Mouse (Mus musculus) fibroblast of lung, adult 2 months (primary cell): ENCODE measurements around the gene Ifna11.

Experiments
- DNase-seq: peaks from one replicate; pipeline ENCODE4 v3.0.0-alpha.2; 2011; ENCODE audit warnings: low read depth

Ifna11 gene

DNA sequence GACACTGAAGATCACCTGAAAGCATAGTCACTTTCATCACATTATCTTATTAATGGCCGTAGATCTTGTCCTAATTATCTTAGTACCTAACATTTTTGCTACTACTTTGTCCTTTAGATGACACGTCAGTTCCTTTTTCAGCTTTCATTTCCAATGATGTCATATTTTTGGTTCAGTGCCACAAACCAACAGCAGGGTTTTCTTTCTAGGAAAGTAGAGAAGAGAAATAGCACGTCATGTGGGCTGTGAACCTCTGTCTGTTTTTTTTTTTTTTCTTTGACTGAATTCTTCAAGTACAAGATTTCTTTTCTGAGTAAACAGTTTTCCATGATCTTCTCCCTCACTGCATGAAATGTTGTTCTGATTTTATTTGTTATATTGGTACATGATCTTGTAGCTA, 20.3 kb downstream of the Ifna11 start:
- DNase-seq: no peak

DNA sequence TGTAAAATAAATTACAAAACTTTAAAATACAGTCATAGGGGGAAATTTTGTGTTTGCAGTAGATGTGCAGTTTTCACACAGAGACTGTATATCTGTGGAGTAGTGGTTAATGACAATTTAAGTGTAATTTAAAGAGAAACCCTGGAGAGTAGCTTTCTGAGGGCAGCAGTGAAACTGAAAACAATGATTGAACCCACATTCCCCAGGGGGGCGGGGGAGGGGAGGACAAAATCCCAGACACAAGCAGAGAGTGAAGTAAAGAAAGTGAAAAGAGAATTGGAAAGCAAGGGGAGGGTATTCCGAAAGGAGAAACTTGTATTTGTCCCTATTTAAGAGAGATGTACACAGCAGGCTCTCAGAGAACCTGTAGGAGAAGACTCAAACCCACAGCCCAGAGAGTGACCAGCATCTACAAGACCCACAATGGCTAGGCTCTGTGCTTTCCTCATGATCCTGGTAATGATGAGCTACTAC, 21.7 kb downstream of the Ifna11 start, which contains the start of gene Ifna4:
Gene Ifna4, plus strand, starts transcription at position 424 of the 474 bp plus-strand sequence.
- DNase-seq: no peak

- peak; percentile 4 for DNase-seq
Measured at GRCm38 (mm10) chr4:88845334-88845733, 25.6 kb downstream of the Ifna11 start.

DNA sequence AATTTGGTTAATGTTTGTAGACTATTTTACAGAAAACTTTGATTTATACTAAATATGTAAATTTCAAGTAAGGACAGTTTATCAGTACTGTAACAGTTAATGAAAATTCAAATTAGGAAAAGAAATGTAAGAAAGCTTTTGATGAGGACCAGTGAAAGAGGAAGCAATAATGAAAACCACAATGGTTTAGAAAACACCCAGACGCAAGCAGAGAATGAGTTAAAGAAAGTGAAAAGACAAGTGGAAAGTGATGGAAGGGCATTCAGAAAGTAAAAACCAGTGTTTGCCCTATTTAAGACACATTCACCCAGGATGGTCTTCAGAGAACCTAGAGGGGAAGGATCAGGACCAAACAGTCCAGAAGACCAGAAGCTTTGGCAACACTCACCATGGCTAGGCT, 29.9 kb downstream of the Ifna11 start, which contains the start of gene Ifna1:
Gene Ifna1, plus strand, starts transcription at position 390 of the 400 bp plus-strand sequence.
- no peak for DNase-seq

GRCm38 (mm10) chr4:88851026-88851763, 31.4 kb downstream of the Ifna11 start:
- no peak for DNase-seq

GRCm38 (mm10) chr4:88859214-88859613, 39.5 kb downstream of the Ifna11 start:
- DNase-seq: no peak

DNA sequence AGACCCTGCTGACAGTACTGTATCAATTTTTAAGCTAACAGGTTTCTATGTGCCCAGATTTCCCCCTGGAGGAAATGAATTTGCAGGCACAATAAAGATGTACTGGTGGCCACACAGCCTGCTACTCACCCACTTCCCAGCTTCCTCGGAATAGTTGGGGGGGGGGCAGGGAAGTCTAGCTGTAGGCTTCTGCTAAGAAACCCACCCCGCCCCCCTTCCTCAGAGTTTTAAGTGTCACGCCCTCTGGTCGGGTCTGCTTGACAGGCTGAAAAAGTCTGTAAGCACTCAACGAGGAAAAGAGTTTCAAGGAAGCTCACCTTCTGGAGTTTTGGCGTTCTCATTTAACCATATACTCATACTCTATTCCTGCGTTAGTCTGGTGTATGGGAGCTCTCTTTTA, 43.5 kb downstream of the Ifna11 start:
- no peak for DNase-seq

DNA sequence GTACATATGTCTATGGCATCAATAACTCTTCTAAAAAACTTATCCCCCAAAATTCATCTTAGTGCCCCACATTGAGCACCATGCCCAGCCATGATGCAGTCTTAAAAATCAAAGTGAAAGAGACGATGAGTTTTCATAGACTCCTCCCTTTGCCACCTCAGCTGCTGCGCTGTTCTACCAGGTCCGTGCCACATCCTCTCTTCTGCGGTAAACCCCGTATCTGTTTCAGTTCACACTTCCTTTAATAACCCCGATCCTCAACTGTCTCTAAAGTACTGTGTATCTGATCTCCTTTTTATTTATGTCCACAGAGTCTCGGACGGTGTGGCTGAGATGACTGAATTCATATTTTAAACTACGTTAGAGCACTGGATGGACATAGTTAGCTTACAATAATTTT, 44.8 kb downstream of the Ifna11 start:
- DNase-seq: no peak

GRCm38 (mm10) chr4:88865011-88865569, 45.3 kb downstream of the Ifna11 start:
- DNase-seq: no peak

DNA sequence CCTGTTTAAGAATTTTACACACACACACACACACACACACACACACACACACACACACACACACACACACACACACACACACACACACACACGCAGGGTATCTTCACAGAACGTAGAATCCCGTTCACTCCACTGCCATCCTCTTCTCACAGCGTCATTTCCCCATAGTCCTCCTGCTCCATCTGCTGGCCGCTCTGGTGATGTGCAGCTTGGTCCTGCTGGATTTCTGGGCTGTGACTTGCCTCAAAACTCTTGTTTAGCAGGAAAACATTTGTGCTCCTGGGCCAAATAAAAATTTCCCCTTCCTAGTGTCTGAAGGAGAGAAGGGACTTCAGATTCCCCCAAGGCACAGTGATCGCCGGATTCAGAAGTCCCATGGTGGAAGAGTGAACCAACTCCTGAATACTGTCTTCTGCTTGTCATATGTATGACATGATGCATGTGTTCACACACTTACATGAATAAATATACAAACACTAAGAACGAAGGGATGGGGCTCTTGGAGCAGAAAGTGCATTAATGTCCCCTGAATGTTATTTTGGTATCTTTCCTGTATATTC, 47.7 kb downstream of the Ifna11 start:
- DNase-seq: peak; percentile 67

DNA sequence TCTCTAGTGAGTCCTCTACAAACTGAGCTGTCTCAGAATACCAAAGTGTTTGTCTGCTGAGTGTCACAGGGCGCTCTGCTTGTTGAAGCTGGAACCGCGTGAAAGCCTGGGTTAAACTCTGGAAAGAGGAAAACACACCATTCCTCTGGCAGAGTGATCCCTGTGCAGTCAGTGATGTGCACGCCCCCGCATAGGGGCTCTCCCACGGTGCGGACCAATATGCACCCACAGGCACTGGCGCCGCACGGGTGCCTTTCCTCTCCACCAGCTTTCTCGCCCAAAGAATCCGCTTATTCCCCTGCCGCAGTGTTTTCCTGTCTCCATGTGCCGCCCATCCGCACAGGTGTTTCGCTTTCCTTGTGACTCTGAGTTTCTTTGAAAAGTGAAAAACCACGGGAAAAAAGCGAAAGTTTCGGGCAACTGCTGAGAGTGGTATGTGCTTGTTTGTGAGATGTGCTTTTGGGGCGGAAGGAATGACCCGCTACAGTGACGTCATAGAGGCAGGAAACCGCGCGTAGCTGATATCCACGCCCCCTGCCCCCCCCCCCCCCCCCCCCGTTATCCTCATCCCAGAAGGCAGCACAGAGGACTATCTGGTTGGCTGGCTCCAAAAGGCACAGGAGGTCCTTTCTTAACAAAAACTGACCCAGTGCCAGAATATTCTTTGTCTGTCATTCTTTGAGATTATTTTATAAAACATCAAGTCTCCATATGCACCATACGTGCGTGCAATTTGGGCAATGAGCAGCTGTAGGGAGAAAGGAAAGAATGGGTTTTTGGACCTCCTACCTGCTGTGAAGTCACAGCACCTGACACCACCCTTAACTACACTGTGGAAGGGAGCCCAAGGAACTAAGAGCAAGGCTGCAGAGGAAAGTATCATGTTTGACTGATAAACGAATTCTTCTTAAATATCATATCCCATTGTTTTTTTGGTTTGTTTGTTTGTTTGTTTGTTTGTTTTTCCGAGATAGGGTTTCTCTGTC, 48.5 kb downstream of the Ifna11 start:
- DNase-seq: peak; percentile 11
